Mouse (Mus musculus) MEL (cell line): Measurements from ENCODE around the gene Tamm41. TPM values are rescaled to one million over a fixed set of nuclear protein-coding genes. Genes with fewer than 3 reads are reported as not detected.

Source experiments
- DNase-seq: peaks from one replicate; pipeline ENCODE4 v3.0.0; 2011; ENCODE audit warnings: low read depth, low spot score
- H3K27ac ChIP-seq: 2 replicates; pipeline ENCODE4 v1.5.1; 2012; ENCODE audit warnings: low read depth, mild to moderate bottlenecking, control low read depth, low read length, moderate library complexity; ENCODE audit not compliant: control insufficient read depth
- H3K27me3 ChIP-seq, 2 experiments: fragments of 150-350 bp in 1 of 2; sonication (generic) in 1 of 2; 2 replicates each; pipeline ENCODE4 v1.6.1; 2012; ENCODE audit warnings: low read length in 2 of 2, mild to moderate bottlenecking in 2 of 2, improper control_type of control experiment in 1 of 2, moderate library complexity in 1 of 2; ENCODE audit not compliant: insufficient read depth in 2 of 2, control insufficient read depth in 1 of 2
- H3K36me3 ChIP-seq, 2 experiments: 2 replicates each; pipeline ENCODE4 v1.6.1; 2012 to 2014; ENCODE audit warnings: low read length in 2 of 2, improper control_type of control experiment in 1 of 2, inconsistent platforms in 1 of 2, mild to moderate bottlenecking in 1 of 2; ENCODE audit not compliant: insufficient read depth in 2 of 2, control insufficient read depth in 1 of 2
- H3K4me1 ChIP-seq, 2 experiments: fragments of 150-350 bp in 1 of 2; sonication (generic) in 1 of 2; 2 replicates each; pipeline ENCODE4 v1.6.1; 2012; ENCODE audit warnings: low read length in 2 of 2, improper control_type of control experiment in 1 of 2, mild to moderate bottlenecking in 1 of 2; ENCODE audit not compliant: insufficient read depth in 2 of 2, control insufficient read depth in 1 of 2
- H3K4me3 ChIP-seq, 2 experiments: fragments of 150-350 bp in 1 of 2; sonication (generic) in 1 of 2; 2 replicates each; pipeline ENCODE4 v1.5.1; 2012; ENCODE audit warnings: low read depth in 2 of 2, low read length in 2 of 2, mild to moderate bottlenecking in 2 of 2, moderate library complexity in 2 of 2, control low read depth in 1 of 2, improper control_type of control experiment in 1 of 2; ENCODE audit not compliant: control insufficient read depth in 1 of 2, insufficient read depth in 1 of 2
- H3K79me2 ChIP-seq: 2 replicates; pipeline ENCODE4 v1.6.1; 2012; ENCODE audit warnings: mild to moderate bottlenecking, low read length, moderate library complexity; ENCODE audit not compliant: control insufficient read depth, poor library complexity, insufficient read depth
- H3K9ac ChIP-seq: 2 replicates; pipeline ENCODE4 v1.6.1; 2012; ENCODE audit warnings: low read depth, mild to moderate bottlenecking, control low read depth, low read length, moderate library complexity; ENCODE audit not compliant: control insufficient read depth, poor library complexity, severe bottlenecking
- H3K9me3 ChIP-seq: fragments of 150-350 bp; sonication (generic); replicated peaks from 2 replicates; pipeline ENCODE4 v1.6.1; 2012; ENCODE audit warnings: mild to moderate bottlenecking, low read length, improper control_type of control experiment, moderate library complexity; ENCODE audit not compliant: insufficient read depth
- CHD1 ChIP-seq: IDR thresholded peaks from 2 replicates; pipeline ENCODE4 v1.6.1; 2012; ENCODE audit warnings: low read depth, mild to moderate bottlenecking, inconsistent platforms, low read length, improper control_type of control experiment
- CHD2 ChIP-seq: IDR thresholded peaks from 2 replicates; pipeline ENCODE4 v1.6.1; 2011; ENCODE audit warnings: low read length, improper control_type of control experiment
- ETS1 ChIP-seq: IDR thresholded peaks from 2 replicates; pipeline ENCODE4 v1.6.1; 2012; ENCODE audit warnings: low read depth, mild to moderate bottlenecking, inconsistent platforms, low read length, improper control_type of control experiment, moderate library complexity
- GABPA ChIP-seq: IDR thresholded peaks from 2 replicates; pipeline ENCODE4 v1.6.1; 2012; ENCODE audit warnings: low read depth, mild to moderate bottlenecking, inconsistent platforms, low read length, improper control_type of control experiment, moderate library complexity
- HCFC1 ChIP-seq: IDR thresholded peaks from 2 replicates; pipeline ENCODE4 v1.6.1; 2012; ENCODE audit warnings: low read depth, mild to moderate bottlenecking, inconsistent platforms, low read length, improper control_type of control experiment, moderate library complexity
- KAT2A ChIP-seq: conservative IDR thresholded peaks from 2 replicates; pipeline ENCODE4 v1.6.1; 2012; ENCODE audit warnings: low read depth, low read length, improper control_type of control experiment, inconsistent platforms
- MAFK ChIP-seq: IDR thresholded peaks from 2 replicates; pipeline ENCODE4 v1.6.1; 2011; ENCODE audit warnings: low read depth, mild to moderate bottlenecking, low read length, improper control_type of control experiment, borderline replicate concordance
- MAZ ChIP-seq: IDR thresholded peaks from 2 replicates; pipeline ENCODE4 v1.6.1; 2012; ENCODE audit warnings: low read depth, mild to moderate bottlenecking, inconsistent platforms, low read length, improper control_type of control experiment
- NELFE ChIP-seq: IDR thresholded peaks from 2 replicates; pipeline ENCODE4 v1.6.1; 2011; ENCODE audit warnings: low read depth, low read length, improper control_type of control experiment
- NRF1 ChIP-seq: IDR thresholded peaks from 2 replicates; pipeline ENCODE4 v1.6.1; 2014; ENCODE audit warnings: low read depth, mild to moderate bottlenecking, inconsistent platforms, low read length, improper control_type of control experiment, moderate library complexity; ENCODE audit not compliant: poor library complexity, insufficient read depth, severe bottlenecking
- POLR2A ChIP-seq, 2 experiments: IDR thresholded peaks; 2 replicates each; pipeline ENCODE4 v1.6.1; 2011 to 2012; ENCODE audit warnings: low read length in 2 of 2, mild to moderate bottlenecking in 2 of 2, control low read depth in 1 of 2, improper control_type of control experiment in 1 of 2, low read depth in 1 of 2, moderate library complexity in 1 of 2; ENCODE audit not compliant: control insufficient read depth in 1 of 2, insufficient read depth in 1 of 2, poor library complexity in 1 of 2
- RAD21 ChIP-seq: IDR thresholded peaks from 2 replicates; pipeline ENCODE4 v1.6.1; 2011; ENCODE audit warnings: mild to moderate bottlenecking, low read depth, low read length, improper control_type of control experiment
- SMC3 ChIP-seq: IDR thresholded peaks from 2 replicates; pipeline ENCODE4 v1.6.1; 2011; ENCODE audit warnings: low read depth, low read length, improper control_type of control experiment
- TAL1 ChIP-seq: IDR thresholded peaks from 2 replicates; pipeline ENCODE4 v1.6.1; 2012; ENCODE audit warnings: mild to moderate bottlenecking, inconsistent platforms, low read length, moderate library complexity, mixed read lengths
- UBTF ChIP-seq: IDR thresholded peaks from 2 replicates; pipeline ENCODE4 v1.6.1; 2012; ENCODE audit warnings: low read depth, mild to moderate bottlenecking, inconsistent platforms, low read length, improper control_type of control experiment, moderate library complexity, borderline replicate concordance; ENCODE audit not compliant: insufficient read depth
- USF1 ChIP-seq: IDR thresholded peaks from 2 replicates; pipeline ENCODE4 v1.6.1; 2014; ENCODE audit warnings: low read depth, mild to moderate bottlenecking, inconsistent platforms, low read length, improper control_type of control experiment, moderate library complexity
- USF2 ChIP-seq, 2 experiments: IDR thresholded peaks; 2 replicates each; pipeline ENCODE4 v1.6.1; 2011 to 2012; ENCODE audit warnings: improper control_type of control experiment in 2 of 2, low read length in 2 of 2, borderline replicate concordance in 1 of 2, inconsistent platforms in 1 of 2, low read depth in 1 of 2, mild to moderate bottlenecking in 1 of 2; ENCODE audit not compliant: insufficient read depth in 1 of 2
- ZC3H11A ChIP-seq: IDR thresholded peaks from 2 replicates; pipeline ENCODE4 v1.6.1; 2012; ENCODE audit warnings: low read depth, mild to moderate bottlenecking, inconsistent platforms, low read length, improper control_type of control experiment
- polyA plus RNA-seq, 2 experiments: library from polyadenylated mRNA; stranded (reverse) in 1 of 2; unstranded in 1 of 2; fragments of >175 nt in 1 of 2; fragments of >200 nt in 1 of 2; gene quantifications; 2 replicates each; pipeline versions ENCODE4 v1.2.1 to v1.2.4; 2012; ENCODE audit warnings: low replicate concordance in 2 of 2, low read depth in 1 of 2; ENCODE audit not compliant: insufficient read length in 2 of 2, insufficient read depth in 1 of 2, missing spikeins in 1 of 2
- total RNA-seq: library from RNA; depleted of rRNA; stranded (reverse); fragments of 300-350 nt; gene quantifications from 2 replicates; pipeline ENCODE4 v1.2.3, GENCODE M21; 2012

Tamm41 gene
- total and polyA plus RNA-seq, 3 experiments, result 80.5 to 87.4 TPM; not detected in 1

- peaks cover 4 to 12% of the 10 kb centered on the region in 2 experiments for H3K4me1 ChIP-seq
- no peak overlapping the region for H3K4me3 ChIP-seq
- H3K9me3 ChIP-seq, result no peaks in the 10 kb centered on the region
- TF ChIP-seq CHD2 (no peak), RAD21 (no peak), NRF1 (no peak), MAZ (no peak), ETS1 (no peak), ZC3H11A (no peak), KAT2A (no peak), UBTF (no peak), POLR2A (IDR thresholded peaks at IDR 0.05; ENCODE audit: control insufficient read depth in 1 of 2, insufficient read depth in 1 of 2, low read depth in 1 of 2, low read length in 2 of 2, poor library complexity in 1 of 2) (no peak), SMC3 (no peak), USF1 (no peak), USF2 (IDR thresholded peaks at IDR 0.05; ENCODE audit: borderline replicate concordance in 1 of 2, insufficient read depth in 1 of 2, low read depth in 1 of 2, low read length in 2 of 2) (no peak), HCFC1 (no peak)
- H3K27ac ChIP-seq, result no peak overlapping the region
- no peak for DNase-seq
- no peaks in the 10 kb centered on the region for H3K27me3 ChIP-seq
- no peaks in the 10 kb centered on the region for H3K79me2 ChIP-seq
- no peak overlapping the region for H3K9ac ChIP-seq
- H3K36me3 ChIP-seq, result peaks cover 0 to 4% of the 10 kb centered on the region in 2 experiments; a peak in 2 of 4 replicates
Measured at GRCm38 (mm10) chr6:114976915-114977419, 60.7 kb downstream of the Tamm41 start.

DNA sequence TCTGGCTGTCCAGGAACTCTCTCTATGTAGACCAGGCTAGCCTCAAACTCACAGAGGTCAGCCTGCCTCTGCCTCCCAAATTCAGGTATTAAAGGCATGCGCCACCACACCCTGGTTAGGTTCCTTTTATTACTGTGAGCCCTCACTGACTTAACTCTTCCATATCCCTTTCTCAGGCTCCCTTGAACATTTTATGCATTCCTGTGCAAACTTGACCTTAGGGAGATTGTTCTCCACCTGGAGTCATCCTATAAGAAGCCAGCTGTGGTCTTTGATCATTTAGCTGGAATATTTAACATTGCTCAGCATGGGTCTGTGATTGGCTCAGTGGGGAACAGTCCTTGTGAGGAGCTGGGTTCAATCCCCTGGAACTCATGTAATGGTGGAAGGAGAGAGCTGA is 63.3 kb downstream of the Tamm41 start:
- DNase-seq, result no peak
- H3K36me3 ChIP-seq, result peaks cover 0 to 1% of the 10 kb centered on the region in 2 experiments; a peak in 2 of 4 replicates
- H3K27ac ChIP-seq, result no peak overlapping the region
- TF ChIP-seq CHD1 (no peak), GABPA (no peak), MAFK (no peak), POLR2A (IDR thresholded peaks at IDR 0.05; ENCODE audit: control insufficient read depth in 1 of 2, insufficient read depth in 1 of 2, low read depth in 1 of 2, low read length in 2 of 2, poor library complexity in 1 of 2) (no peak), NELFE (no peak), TAL1 (no peak), SMC3 (no peak)
- H3K9me3 ChIP-seq, result no peaks in the 10 kb centered on the region
- no peak overlapping the region for H3K9ac ChIP-seq
- H3K27me3 ChIP-seq, result no peaks in the 10 kb centered on the region
- no peaks in the 10 kb centered on the region for H3K79me2 ChIP-seq
- peaks cover 0 to 5% of the 10 kb centered on the region in 2 experiments; a peak in 3 of 4 replicates for H3K4me1 ChIP-seq
- H3K4me3 ChIP-seq, result no peak overlapping the region
